Mouse (Mus musculus) layer of hippocampus, adult 2 months (tissue): ENCODE results near the gene Prpf38b. TPM values are rescaled to one million over a fixed set of nuclear protein-coding genes. Genes with fewer than 3 reads are reported as not detected.
A peak's percentile ranks its signal among the peaks of the same experiment; 100 is the strongest.
"Not testable (repeated sequence)": the region's sequence is repeated elsewhere in the genome, so short reads cannot be mapped to it uniquely, and the experiment has no call there.

ENCODE experiments used
- DNase-seq, 2 experiments: peaks; one replicate each; pipeline ENCODE4 v3.0.0; 2022; ENCODE audit warnings: low spot score in 2 of 2
- H3K27ac ChIP-seq: fragments of 200-600 bp; 2 replicates; pipeline ENCODE4 v1.8.1; 2022
- H3K4me3 ChIP-seq: fragments of 200-600 bp; 2 replicates; pipeline ENCODE4 v1.8.1; 2022; ENCODE audit warnings: mild to moderate bottlenecking
- CTCF ChIP-seq: fragments of 200-600 bp; conservative IDR thresholded peaks from 2 replicates; pipeline ENCODE4 v1.8.1; 2022; ENCODE audit warnings: antibody characterized with exemption, mild to moderate bottlenecking, moderate library complexity
- total RNA-seq, 2 experiments: library from RNA; stranded (reverse); gene quantifications; 2 replicates each; pipeline ENCODE4 v1.2.3; 2021

Prpf38b gene
- total RNA-seq, 2 experiments from 2014 or later: 51.9 to 53.1 TPM

DNA sequence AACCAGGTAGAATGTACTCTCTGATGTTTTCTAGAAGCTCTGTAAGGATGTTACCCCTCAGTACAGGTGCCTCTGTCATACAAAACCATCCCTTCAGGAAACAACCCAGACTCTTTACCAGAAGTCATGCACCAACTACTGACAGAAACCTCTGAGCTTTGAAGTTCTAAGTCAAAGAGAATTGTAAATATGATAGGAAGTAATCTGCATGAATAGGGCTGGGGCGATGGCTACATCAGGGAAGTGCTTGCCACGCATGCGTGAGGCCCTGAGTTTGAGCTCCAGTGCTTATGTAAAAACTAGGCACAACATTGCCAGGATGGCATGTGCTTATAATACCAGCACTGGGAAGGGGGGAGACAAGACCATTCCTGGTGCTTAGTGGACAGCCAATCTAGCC is 45.9 kb downstream of the Prpf38b start:
- Histone ChIP-seq H3K4me3 (no peak overlapping the region), H3K27ac (no peak overlapping the region)
- TF ChIP-seq CTCF: no peak
- DNase-seq: no peak

GRCm38 (mm10) chr3:108865129-108865528 is 46.4 kb downstream of the Prpf38b start:
- no peak overlapping the region for H3K27ac ChIP-seq
- TF ChIP-seq CTCF: no peak
- H3K4me3 ChIP-seq: no peak overlapping the region
- no peak for DNase-seq

GRCm38 (mm10) chr3:108863091-108863490 is 48.4 kb downstream of the Prpf38b start:
- TF ChIP-seq CTCF: no peak
- DNase-seq: no peak
- Histone ChIP-seq H3K4me3 (no peak overlapping the region), H3K27ac (peak overlapping the region; percentile 14; the same call in 1 of the 2 replicates)

DNA sequence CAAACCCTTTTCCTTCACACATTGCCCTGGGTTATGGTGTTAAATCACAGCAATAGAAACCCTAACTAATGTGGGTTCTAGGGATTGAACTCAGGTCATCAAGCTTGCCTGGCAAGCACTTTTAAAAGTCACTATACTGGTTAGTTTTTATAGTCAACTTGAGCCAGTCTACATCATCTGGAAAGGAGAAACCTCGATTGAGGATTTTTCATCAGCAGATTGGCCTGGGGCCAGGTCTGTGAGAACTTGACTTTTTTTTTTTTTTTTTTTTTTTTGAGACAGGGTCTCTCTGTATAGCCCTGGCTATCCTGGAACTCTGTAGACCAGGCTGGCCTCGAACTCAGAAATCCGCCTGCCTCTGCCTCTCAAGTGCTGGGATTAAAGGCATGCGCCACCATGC is 49.2 kb downstream of the Prpf38b start:
- H3K4me3 ChIP-seq, DNase-seq, H3K27ac ChIP-seq: not testable (repeated sequence)

GRCm38 (mm10) chr3:108860786-108861185 is 50.7 kb downstream of the Prpf38b start:
- TF ChIP-seq CTCF: no peak
- no peak overlapping the region for H3K27ac ChIP-seq
- no peak overlapping the region for H3K4me3 ChIP-seq
- DNase-seq: no peak

DNA sequence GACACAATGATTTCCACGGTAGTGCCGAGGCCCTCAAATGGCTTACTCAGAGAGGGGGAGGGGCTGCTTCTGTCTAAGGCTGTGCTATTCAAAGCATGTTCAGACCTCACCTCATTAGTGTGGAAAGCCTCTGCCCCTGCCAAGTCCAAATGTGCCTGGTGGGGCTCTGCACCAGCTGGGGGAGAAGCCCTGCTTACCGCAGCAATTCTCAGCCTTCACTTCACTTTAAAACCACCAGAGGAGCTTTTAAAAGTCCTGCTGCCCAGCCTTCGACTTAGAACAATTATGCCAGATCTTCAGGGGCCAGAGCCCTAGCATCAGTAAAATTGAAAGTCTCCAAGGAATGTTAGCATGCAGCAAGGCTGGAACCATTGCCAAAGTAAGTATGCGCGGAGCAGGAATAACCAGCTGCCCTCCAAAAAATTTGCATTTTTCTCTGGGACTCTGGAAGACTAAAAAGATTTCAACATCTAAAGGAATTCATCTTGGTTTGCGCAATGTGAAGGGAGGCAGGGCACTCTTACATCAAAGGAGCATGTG is 53.2 kb downstream of the Prpf38b start:
- DNase-seq: peak; percentile 23 to 36
- Histone ChIP-seq H3K4me3 (no peak overlapping the region; the same call in 1 of the 2 replicates), H3K27ac (peak overlapping the region; percentile 7; the same call in 1 of the 2 replicates)

DNA sequence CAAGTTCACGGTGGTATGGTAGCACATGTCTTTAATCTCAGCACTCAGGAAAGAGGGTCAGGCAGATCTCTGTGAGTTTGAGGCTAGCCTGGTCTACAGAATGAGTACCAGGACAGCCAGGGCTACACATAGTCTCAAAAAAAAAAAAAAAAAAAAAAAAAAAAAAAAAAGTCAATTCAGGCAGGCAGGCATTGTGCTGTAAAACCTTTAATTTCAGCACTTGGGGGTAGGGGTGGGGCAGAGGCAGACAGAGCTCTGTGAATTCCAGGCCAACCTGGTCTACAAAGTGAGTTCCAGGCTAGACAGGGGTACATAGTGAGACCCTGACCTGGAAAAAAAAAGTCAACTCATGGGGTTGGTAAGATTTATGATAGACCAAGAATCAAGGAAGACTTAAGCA is 53.8 kb downstream of the Prpf38b start:
- peak overlapping the region; percentile 7; the same call in 1 of the 2 replicates for H3K27ac ChIP-seq
- no peak overlapping the region for H3K4me3 ChIP-seq
- DNase-seq: no peak
- no peak for TF ChIP-seq CTCF

More for the DNA sequence above, 53.2 kb downstream of the Prpf38b start:
- peak; percentile 41 for TF ChIP-seq CTCF

DNA sequence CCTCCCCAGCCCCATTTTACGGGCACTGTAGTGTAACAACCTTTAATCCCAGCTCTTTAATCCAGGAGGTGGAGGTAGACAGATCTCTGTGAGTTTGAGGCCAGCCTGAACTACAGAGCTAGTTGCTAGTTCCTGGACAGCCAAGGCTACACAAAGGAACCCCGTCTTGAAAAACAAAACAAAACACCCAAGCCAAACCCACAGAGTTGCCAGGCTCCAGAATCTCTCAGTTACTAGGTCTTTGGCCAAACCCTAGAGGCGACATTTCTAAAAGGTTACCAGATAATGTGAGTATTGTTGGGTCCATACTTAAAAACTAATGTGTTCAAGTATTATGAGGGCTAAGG is 54.4 kb downstream of the Prpf38b start:
- no peak for TF ChIP-seq CTCF
- DNase-seq: no peak
- H3K27ac ChIP-seq: peak overlapping the region; percentile 89; the same call in 1 of the 2 replicates
- H3K4me3 ChIP-seq: no peak overlapping the region

DNA sequence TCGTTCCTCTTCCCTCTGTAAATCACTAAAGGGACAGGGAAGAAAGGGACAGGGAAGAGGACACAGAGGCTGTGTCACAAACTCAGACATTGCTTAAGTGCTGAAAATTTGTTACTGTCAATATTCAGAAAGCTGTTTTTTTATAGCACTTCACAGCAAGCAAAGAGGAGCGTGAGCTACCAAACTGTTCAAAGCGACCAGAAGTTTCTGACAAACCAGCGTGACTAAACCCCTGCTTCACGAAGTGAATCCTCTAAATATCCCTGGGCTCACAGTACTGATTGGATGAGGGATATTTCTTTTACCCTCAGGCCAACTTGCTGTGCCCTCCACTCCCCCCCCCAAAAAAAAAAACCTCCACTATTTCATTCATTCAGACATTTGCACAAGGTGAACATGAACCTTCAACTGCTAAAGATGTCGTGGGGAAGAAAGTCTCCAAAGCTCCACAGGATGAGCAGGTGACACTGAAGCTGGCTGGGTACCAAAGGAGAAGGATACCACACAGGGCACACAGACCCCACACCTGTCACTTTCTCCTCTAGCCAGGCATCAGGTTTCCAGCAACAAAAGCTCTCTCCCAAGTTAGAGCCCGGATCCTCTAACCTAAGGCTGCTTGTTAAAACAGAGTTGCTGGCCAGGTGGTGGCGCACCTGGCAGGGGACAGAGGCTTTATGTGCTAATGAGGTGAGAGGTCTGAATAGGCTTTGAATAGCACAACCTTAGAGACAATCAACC is 55.0 kb downstream of the Prpf38b start:
- DNase-seq: no peak
- H3K27ac ChIP-seq: peak overlapping the region; percentile 89

DNA sequence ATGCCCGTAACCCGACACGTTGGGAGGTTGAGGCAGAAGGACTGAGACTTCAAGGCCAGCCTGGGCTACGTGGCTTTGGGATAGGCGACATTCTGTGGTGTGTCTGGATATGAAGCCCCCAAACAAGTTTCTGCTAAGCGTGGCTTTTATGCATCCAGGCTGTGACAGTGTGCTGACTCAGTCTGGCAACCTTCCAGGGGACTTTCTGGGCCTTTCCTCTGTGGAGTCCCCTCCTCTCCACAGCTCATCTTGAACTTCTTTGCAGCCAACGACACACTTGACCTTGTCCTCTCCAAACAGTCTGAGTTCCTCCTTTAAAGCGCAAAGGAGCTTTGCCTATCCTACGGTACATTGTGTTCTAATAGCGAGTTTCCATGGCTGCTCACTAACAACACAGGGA is 55.7 kb downstream of the Prpf38b start:
- DNase-seq: peak in 1 of 2 experiments; percentile 25
- no peak overlapping the region for H3K4me3 ChIP-seq
- peak overlapping the region; percentile 89 for H3K27ac ChIP-seq
- no peak for TF ChIP-seq CTCF

More for the DNA sequence above, 55.0 kb downstream of the Prpf38b start:
- peak; percentile 41; the same call in 1 of the 2 replicates for TF ChIP-seq CTCF
- H3K4me3 ChIP-seq: no peak overlapping the region

DNA sequence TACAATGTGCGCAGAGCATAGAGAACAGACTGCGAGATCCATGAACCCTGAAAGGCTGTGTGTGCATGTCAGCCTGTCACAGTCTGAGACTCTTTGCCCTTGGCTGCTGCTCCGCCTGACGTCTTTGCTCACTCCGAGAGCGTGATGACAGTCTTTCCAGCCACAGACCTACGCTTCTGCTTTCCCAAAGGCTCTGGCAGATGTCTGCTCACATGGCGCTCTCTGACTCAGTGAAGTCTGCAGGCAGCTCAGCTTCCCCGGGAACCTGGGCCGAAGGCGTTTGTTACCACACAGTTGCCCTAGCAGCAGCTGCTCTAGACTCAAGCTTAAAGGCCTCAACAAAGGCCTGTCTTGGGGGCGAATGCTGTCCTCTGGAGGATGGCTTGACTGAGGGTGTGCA is 56.2 kb downstream of the Prpf38b start:
- TF ChIP-seq CTCF: no peak
- DNase-seq: peak; percentile 88 to 92
- Histone ChIP-seq H3K4me3 (peak overlapping the region; percentile 27; the same call in 1 of the 2 replicates), H3K27ac (peak overlapping the region; percentile 89)

GRCm38 (mm10) chr3:108853266-108853665 is 58.3 kb downstream of the Prpf38b start:
- Histone ChIP-seq H3K4me3 (no peak overlapping the region), H3K27ac (peak overlapping the region; percentile 89)
- no peak for DNase-seq
- TF ChIP-seq CTCF: no peak

Other genes with a start within 250 kb of the Prpf38b start
- gene Gpsm2, start 189.4 kb downstream of the Prpf38b start, total RNA-seq: 10 to 100 TPM; 13.3 to 14.1 TPM
- under 1 TPM in 1 of 2 experiments, not detected in 1; 0.10 TPM for gene Aknad1, start 172.1 kb downstream of the Prpf38b start, total RNA-seq
- gene Stxbp3, start 71.2 kb downstream of the Prpf38b start, total RNA-seq: 10 to 100 TPM; 25.1 to 27.8 TPM
- gene Fndc7, start 21.7 kb downstream of the Prpf38b start, total RNA-seq: under 1 TPM in 1 of 2 experiments, not detected in 1; 0.15 TPM
- 1 to 10 TPM; 1.9 to 3.1 TPM for gene Henmt1, start 28.1 kb upstream of the Prpf38b start, total RNA-seq
- not detected for gene Gm9857, start 28.7 kb upstream of the Prpf38b start, total RNA-seq
- gene Fam102b, start 115.9 kb upstream of the Prpf38b start, total RNA-seq: 10 to 100 TPM; 26.5 to 28.2 TPM
- gene Slc25a54, start 168.7 kb upstream of the Prpf38b start, total RNA-seq: not detected
- gene Slc25a24, start 211.4 kb upstream of the Prpf38b start, total RNA-seq: 1 to 10 TPM; 3.3 to 4.0 TPM